Mouse (Mus musculus) C2C12 (cell line): Measurements from ENCODE around the gene Hoxd11. TPM values are rescaled to one million over a fixed set of nuclear protein-coding genes. Genes with fewer than 3 reads are reported as not detected.

Experiments
- H3K27me3 ChIP-seq: one replicate; pipeline ENCODE4 v1.6.1; 2011; ENCODE audit not compliant: control insufficient read depth, insufficient read depth, insufficient read length
- H3K36me3 ChIP-seq: one replicate; pipeline ENCODE4 v1.6.1; 2011; ENCODE audit not compliant: control insufficient read depth, insufficient read depth
- H3K4me3 ChIP-seq: one replicate; pipeline ENCODE4 v1.5.1; 2011; ENCODE audit warnings: mild to moderate bottlenecking, control low read depth; ENCODE audit not compliant: poor library complexity, insufficient read depth, severe bottlenecking
- H3K79me2 ChIP-seq: one replicate; pipeline ENCODE4 v1.6.1; 2011; ENCODE audit not compliant: control insufficient read depth, insufficient read depth
- H3K79me3 ChIP-seq: one replicate; pipeline ENCODE4 v1.6.1; 2011; ENCODE audit warnings: low read depth, control low read depth
- H3ac ChIP-seq: one replicate; pipeline ENCODE3; 2011; ENCODE audit warnings: low read depth; ENCODE audit not compliant: control insufficient read depth, insufficient read length
- MYOD1 ChIP-seq: IDR thresholded peaks from one replicate; pipeline ENCODE4 v1.6.1; 2011; ENCODE audit warnings: low read depth; ENCODE audit not compliant: control insufficient read depth, insufficient read length
- microRNA-seq: library from miRNA; unstranded; fragments of <30 nt; microRNA quantifications from one replicate; pipeline ENCODE4, GENCODE M21; 2019; ENCODE audit warnings: borderline microRNAs expressed
- polyA plus RNA-seq: library from polyadenylated mRNA; unstranded; fragments of >200 nt; fragmentation: generic; extraction: Trizol; gene quantifications from one replicate; pipeline ENCODE4 v1.2.1, GENCODE M21; 2012; ENCODE audit warnings: missing spikeins

The Hoxd11 gene
- polyA plus RNA-seq, 1 experiment = not detected

DNA sequence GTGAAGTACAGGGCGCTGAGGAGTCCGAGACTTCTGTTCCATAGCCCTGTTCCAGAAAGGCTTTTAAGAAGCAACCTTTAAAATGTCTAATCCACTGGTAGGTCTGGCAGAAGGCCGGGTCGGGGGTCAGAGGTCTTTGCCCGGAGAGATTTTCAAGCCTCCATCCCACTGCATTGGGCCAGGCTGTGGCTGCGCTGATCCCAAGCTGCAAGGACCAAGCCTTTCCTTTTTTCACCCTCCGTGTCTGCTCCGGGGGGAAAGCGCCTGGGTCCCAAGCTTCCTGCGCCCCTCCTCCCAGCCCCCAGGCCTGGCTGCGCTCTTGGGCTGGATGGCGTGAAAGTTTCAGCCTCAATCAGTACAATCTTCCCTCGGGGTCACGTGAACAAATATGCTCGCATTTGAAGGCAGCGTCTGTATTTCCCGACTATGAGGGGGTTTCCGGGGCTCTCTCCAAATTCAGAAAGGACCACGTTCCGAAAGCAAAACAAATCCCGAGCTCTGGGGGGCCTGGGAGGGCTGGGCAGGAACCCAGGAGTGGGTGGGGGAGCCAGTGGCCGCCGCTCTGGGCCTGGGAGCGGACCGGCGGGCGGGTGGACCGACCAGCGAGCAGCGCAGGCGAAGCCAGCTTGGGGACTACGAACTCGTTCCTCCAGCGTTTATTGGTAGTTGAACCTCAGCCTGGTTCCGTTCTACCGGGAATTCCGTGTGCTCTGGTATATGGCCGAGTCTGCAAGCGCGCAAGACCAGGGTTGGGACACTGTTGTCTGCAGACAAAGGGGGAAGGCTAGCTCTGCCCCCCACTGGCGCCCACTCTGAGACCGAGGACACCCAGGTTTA lies 56.7 kb downstream of the Hoxd11 start:
- TF ChIP-seq MYOD1 = no peak
- no peak overlapping the region for H3K4me3 ChIP-seq
- H3K27me3 ChIP-seq = peaks cover 83% of the 10 kb centered on the region
- no peak overlapping the region for H3ac ChIP-seq
- no peaks in the 10 kb centered on the region for H3K36me3 ChIP-seq
- no peaks in the 10 kb centered on the region for H3K79me3 ChIP-seq
- H3K79me2 ChIP-seq = no peaks in the 10 kb centered on the region

Small RNA genes lying within 50 kb of the gene (microRNA-seq; reads per million reads assigned to microRNA genes)
- gene Gm44463 = not detected
- gene Mir10b = 0.36 reads per million

Other genes starting within 250 kb of the Hoxd11 start
- 7.1 TPM for gene Lnpk, start 100.1 kb upstream of the Hoxd11 start, polyA plus RNA-seq
- gene Evx2, start 20.0 kb upstream of the Hoxd11 start, polyA plus RNA-seq = not detected
- gene Hoxd13, start 11.2 kb upstream of the Hoxd11 start, polyA plus RNA-seq = not detected
- gene Hoxd12, start 4.5 kb upstream of the Hoxd11 start, polyA plus RNA-seq = not detected
- gene Hoxd10, start 12.4 kb downstream of the Hoxd11 start, polyA plus RNA-seq = not detected
- not detected for gene Hoxd9, start 18.2 kb downstream of the Hoxd11 start, polyA plus RNA-seq
- gene Hoxd8, start 25.1 kb downstream of the Hoxd11 start, polyA plus RNA-seq = not detected
- gene Hoxd3, start 32.4 kb downstream of the Hoxd11 start, polyA plus RNA-seq = not detected
- gene Hoxd4, start 32.4 kb downstream of the Hoxd11 start, polyA plus RNA-seq = not detected
- not detected for gene Gm28230, start 47.2 kb downstream of the Hoxd11 start, polyA plus RNA-seq
- gene Hoxd1, start 83.4 kb downstream of the Hoxd11 start, polyA plus RNA-seq = not detected
- 30.2 TPM for gene Mtx2, start 146.2 kb downstream of the Hoxd11 start, polyA plus RNA-seq